Mouse (Mus musculus): ENCODE results near the gene Cryba4. TPM values are rescaled to one million over a fixed set of nuclear protein-coding genes. Genes with fewer than 3 reads are reported as not detected.
A peak's percentile ranks its signal among the peaks of the same experiment; 100 is the strongest.

Cryba4 gene
- polyA plus RNA-seq, 1 experiment from 2014 or later: 4.0 TPM

GRCm38 (mm10) chr5:112240761-112241160 lies 11.6 kb downstream of the Cryba4 start:
- H3K27ac ChIP-seq (replicated peaks): no peak overlapping the region
- H3K4me1 ChIP-seq (replicated peaks): peaks cover 64% of the 10 kb centered on the region
- H3K9ac ChIP-seq: no peak overlapping the region
- H3K27me3 ChIP-seq: no peaks in the 10 kb centered on the region
- H3K4me3 ChIP-seq: no peak overlapping the region
- H3K4me2 ChIP-seq: peak overlapping the region; percentile 23; the same call in 1 of the 2 replicates
- 1% methylated on average over 10 of the region's 10 CpGs for WGBS
- no peaks in the 10 kb centered on the region for H3K9me3 ChIP-seq
- ATAC-seq (ENCODE audit: low read depth): peak; percentile 38; the same call in 1 of the 2 replicates
- H3K36me3 ChIP-seq: no peaks in the 10 kb centered on the region

GRCm38 (mm10) chr5:112238781-112239482 lies 13.4 kb downstream of the Cryba4 start:
- no peak; the same call in 1 of the 2 replicates for ATAC-seq (ENCODE audit: low read depth)
- peaks cover 64% of the 10 kb centered on the region for H3K4me1 ChIP-seq (replicated peaks)
- H3K27me3 ChIP-seq: no peaks in the 10 kb centered on the region
- H3K27ac ChIP-seq (replicated peaks): peak overlapping the region; percentile 96
- H3K9ac ChIP-seq: no peak overlapping the region
- H3K4me3 ChIP-seq: no peak overlapping the region
- H3K4me2 ChIP-seq: no peak overlapping the region
- WGBS: 38% methylated on average over 3 of the region's 3 CpGs
- no peaks in the 10 kb centered on the region for H3K36me3 ChIP-seq
- H3K9me3 ChIP-seq: no peaks in the 10 kb centered on the region

- Histone ChIP-seq H3K4me1 (replicated peaks) (peaks cover 62% of the 10 kb centered on the region), H3K27ac (replicated peaks) (peak overlapping the region; percentile 96), H3K9me3 (no peaks in the 10 kb centered on the region), H3K27me3 (no peaks in the 10 kb centered on the region), H3K4me3 (0 out of 2 replicates have a peak overlapping the region, but pooled peaks have one; percentile 23), H3K36me3 (no peaks in the 10 kb centered on the region), H3K4me2 (peak overlapping the region; percentile 44), H3K9ac (peak overlapping the region; percentile 70)
- peak; percentile 10; the same call in 1 of the 2 replicates for ATAC-seq (ENCODE audit: low read depth)
- 35% methylated on average over 9 of the region's 9 CpGs for WGBS
Measured at GRCm38 (mm10) chr5:112237866-112238570, 14.3 kb downstream of the Cryba4 start.

GRCm38 (mm10) chr5:112237439-112237838 lies 14.9 kb downstream of the Cryba4 start:
- peak overlapping the region; percentile 44 for H3K4me2 ChIP-seq
- H3K4me1 ChIP-seq (replicated peaks): peaks cover 57% of the 10 kb centered on the region
- H3K36me3 ChIP-seq: no peaks in the 10 kb centered on the region
- no peaks in the 10 kb centered on the region for H3K27me3 ChIP-seq
- H3K9ac ChIP-seq: peak overlapping the region; percentile 70
- peak overlapping the region; percentile 96 for H3K27ac ChIP-seq (replicated peaks)
- ATAC-seq (ENCODE audit: low read depth): peak; percentile 73
- no peaks in the 10 kb centered on the region for H3K9me3 ChIP-seq
- under 1% methylated on average over 14 of the region's 16 CpGs for WGBS
- peak overlapping the region; percentile 23 for H3K4me3 ChIP-seq

- 54% methylated on average over 2 of the region's 2 CpGs for WGBS
- no peak for ATAC-seq (ENCODE audit: low read depth)
Measured at GRCm38 (mm10) chr5:112236631-112237030, 15.7 kb downstream of the Cryba4 start.

GRCm38 (mm10) chr5:112235806-112236205 lies 16.5 kb downstream of the Cryba4 start:
- no peak for ATAC-seq (ENCODE audit: low read depth)
- 49% methylated on average over 5 of the region's 5 CpGs for WGBS
- Histone ChIP-seq H3K9me3 (no peaks in the 10 kb centered on the region), H3K9ac (no peak overlapping the region), H3K27ac (replicated peaks) (peak overlapping the region; percentile 96; the same call in 1 of the 2 replicates), H3K36me3 (no peaks in the 10 kb centered on the region), H3K27me3 (no peaks in the 10 kb centered on the region), H3K4me1 (replicated peaks) (peaks cover 40% of the 10 kb centered on the region), H3K4me3 (no peak overlapping the region), H3K4me2 (no peak overlapping the region)

More at GRCm38 (mm10) chr5:112236631-112237030, 15.7 kb downstream of the Cryba4 start:
- Histone ChIP-seq H3K36me3 (no peaks in the 10 kb centered on the region), H3K4me1 (replicated peaks) (peaks cover 48% of the 10 kb centered on the region), H3K27me3 (no peaks in the 10 kb centered on the region), H3K9ac (peak overlapping the region; percentile 70), H3K4me2 (peak overlapping the region; percentile 44), H3K4me3 (no peak overlapping the region), H3K9me3 (no peaks in the 10 kb centered on the region), H3K27ac (replicated peaks) (peak overlapping the region; percentile 96)

GRCm38 (mm10) chr5:112228240-112229076 lies 23.9 kb downstream of the Cryba4 start:
- peak overlapping the region; percentile 95 for H3K4me2 ChIP-seq
- no peaks in the 10 kb centered on the region for H3K27me3 ChIP-seq
- peak overlapping the region; percentile 94 for H3K9ac ChIP-seq
- H3K27ac ChIP-seq (replicated peaks): peak overlapping the region; percentile 99
- H3K4me1 ChIP-seq (replicated peaks): peaks cover 48% of the 10 kb centered on the region
- peak; percentile 85 for ATAC-seq (ENCODE audit: low read depth)
- under 1% methylated on average over 57 of the region's 57 CpGs for WGBS
- H3K9me3 ChIP-seq: no peaks in the 10 kb centered on the region
- peak overlapping the region; percentile 71 for H3K4me3 ChIP-seq
- H3K36me3 ChIP-seq: peaks cover 16% of the 10 kb centered on the region

- H3K9ac ChIP-seq: peak overlapping the region; percentile 94
Measured at GRCm38 (mm10) chr5:112227898-112228239, 24.4 kb downstream of the Cryba4 start.

GRCm38 (mm10) chr5:112227354-112227753 lies 25.0 kb downstream of the Cryba4 start:
- H3K27ac ChIP-seq (replicated peaks): peak overlapping the region; percentile 99
- peak; percentile 20; the same call in 1 of the 2 replicates for ATAC-seq (ENCODE audit: low read depth)
- peaks cover 58% of the 10 kb centered on the region for H3K4me1 ChIP-seq (replicated peaks)
- peak overlapping the region; percentile 71 for H3K4me3 ChIP-seq
- WGBS: under 1% methylated on average over 30 of the region's 30 CpGs
- H3K27me3 ChIP-seq: no peaks in the 10 kb centered on the region
- H3K9me3 ChIP-seq: no peaks in the 10 kb centered on the region
- H3K9ac ChIP-seq: peak overlapping the region; percentile 94
- H3K4me2 ChIP-seq: peak overlapping the region; percentile 95
- peaks cover 27% of the 10 kb centered on the region for H3K36me3 ChIP-seq

More at GRCm38 (mm10) chr5:112227898-112228239, 24.4 kb downstream of the Cryba4 start:
- H3K4me1 ChIP-seq (replicated peaks): peaks cover 53% of the 10 kb centered on the region
- peak overlapping the region; percentile 99 for H3K27ac ChIP-seq (replicated peaks)
- peaks cover 22% of the 10 kb centered on the region for H3K36me3 ChIP-seq
- H3K27me3 ChIP-seq: no peaks in the 10 kb centered on the region
- WGBS: 1% methylated on average over 13 of the region's 13 CpGs
- peak overlapping the region; percentile 71 for H3K4me3 ChIP-seq
- ATAC-seq (ENCODE audit: low read depth): peak; percentile 34
- H3K4me2 ChIP-seq: peak overlapping the region; percentile 95
- H3K9me3 ChIP-seq: no peaks in the 10 kb centered on the region

GRCm38 (mm10) chr5:112225591-112225990 lies 26.7 kb downstream of the Cryba4 start:
- Histone ChIP-seq H3K27ac (replicated peaks) (peak overlapping the region; percentile 99), H3K9me3 (no peaks in the 10 kb centered on the region), H3K4me3 (peak overlapping the region; percentile 71), H3K4me2 (peak overlapping the region; percentile 95), H3K36me3 (peaks cover 45% of the 10 kb centered on the region), H3K4me1 (replicated peaks) (peaks cover 74% of the 10 kb centered on the region), H3K9ac (peak overlapping the region; percentile 94), H3K27me3 (no peaks in the 10 kb centered on the region)
- no peak for ATAC-seq (ENCODE audit: low read depth)
- WGBS: 16% methylated on average over 6 of the region's 6 CpGs

- H3K4me2 ChIP-seq: no peak overlapping the region
- no peak overlapping the region for H3K4me3 ChIP-seq
- peaks cover 76% of the 10 kb centered on the region for H3K36me3 ChIP-seq
- peak overlapping the region; percentile 88; the same call in 1 of the 2 replicates for H3K27ac ChIP-seq (replicated peaks)
- H3K4me1 ChIP-seq (replicated peaks): peaks cover 97% of the 10 kb centered on the region
- no peak for ATAC-seq (ENCODE audit: low read depth)
- no peaks in the 10 kb centered on the region for H3K27me3 ChIP-seq
- WGBS: 77% methylated on average over 8 of the region's 8 CpGs
- H3K9ac ChIP-seq: no peak overlapping the region; the same call in 1 of the 2 replicates
- no peaks in the 10 kb centered on the region for H3K9me3 ChIP-seq
Measured at GRCm38 (mm10) chr5:112220203-112220602, 32.1 kb downstream of the Cryba4 start.

All from neural tube, embryonic 13.5 days (tissue).